Mouse (Mus musculus) CD4-positive, CD25-positive, alpha-beta regulatory T cell, adult 2 months (primary cell): ENCODE data around the gene Sla2.
"Not testable (repeated sequence)": the region's sequence is repeated elsewhere in the genome, so short reads cannot be mapped to it uniquely, and the experiment has no call there.

Experiments
- DNase-seq: peaks from one replicate; pipeline ENCODE4 v3.0.0-alpha.2; 2012; ENCODE audit warnings: low read depth, low spot score

The Sla2 gene

GRCm38 (mm10) chr2:156887017-156887416, at the start of gene Sla2:
Gene Sla2 (minus strand): TSS chr2:156887192.
- peak; percentile 84 for DNase-seq

- DNase-seq = no peak
These were observed 48.0 kb upstream of the Sla2 start for GRCm38 (mm10) chr2:156935005-156935404.

GRCm38 (mm10) chr2:156933426-156933825, 46.4 kb upstream of the Sla2 start:
- DNase-seq = no peak

GRCm38 (mm10) chr2:156931421-156931820, 44.4 kb upstream of the Sla2 start:
- DNase-seq = no peak

- no peak for DNase-seq
These were observed 43.6 kb upstream of the Sla2 start for GRCm38 (mm10) chr2:156930549-156930948.

GRCm38 (mm10) chr2:156929519-156930120, 42.6 kb upstream of the Sla2 start:
- no peak for DNase-seq

GRCm38 (mm10) chr2:156928606-156929005, 41.6 kb upstream of the Sla2 start:
- DNase-seq = no peak

GRCm38 (mm10) chr2:156927663-156928062, 40.7 kb upstream of the Sla2 start:
- no peak for DNase-seq

- DNase-seq = not testable (repeated sequence)
These were observed 38.6 kb upstream of the Sla2 start for GRCm38 (mm10) chr2:156925611-156926010.

GRCm38 (mm10) chr2:156925075-156925474, 38.1 kb upstream of the Sla2 start:
- DNase-seq = not testable (repeated sequence)

- DNase-seq = no peak
These were observed 37.4 kb upstream of the Sla2 start for GRCm38 (mm10) chr2:156924210-156924898.

GRCm38 (mm10) chr2:156923057-156923456, 36.1 kb upstream of the Sla2 start:
- DNase-seq = no peak

- DNase-seq = peak; percentile 31
These were observed 32.8 kb upstream of the Sla2 start for GRCm38 (mm10) chr2:156919796-156920195.

GRCm38 (mm10) chr2:156919191-156919590, 32.2 kb upstream of the Sla2 start:
- not testable (repeated sequence) for DNase-seq

- DNase-seq = peak; percentile 53
These were observed 31.6 kb upstream of the Sla2 start for GRCm38 (mm10) chr2:156918562-156918961.

- no peak for DNase-seq
These were observed 29.6 kb upstream of the Sla2 start for GRCm38 (mm10) chr2:156916419-156917125.

- DNase-seq = no peak
These were observed 28.6 kb upstream of the Sla2 start for GRCm38 (mm10) chr2:156915559-156915958.

GRCm38 (mm10) chr2:156913191-156913590, 26.2 kb upstream of the Sla2 start:
- DNase-seq = no peak

GRCm38 (mm10) chr2:156905931-156906330, 18.9 kb upstream of the Sla2 start:
- not testable (repeated sequence) for DNase-seq

- no peak for DNase-seq
These were observed 18.2 kb upstream of the Sla2 start for GRCm38 (mm10) chr2:156904976-156905717.

- peak; percentile 22 for DNase-seq
These were observed 16.4 kb upstream of the Sla2 start for GRCm38 (mm10) chr2:156903367-156903766.

GRCm38 (mm10) chr2:156902411-156902810, 15.4 kb upstream of the Sla2 start:
- not testable (repeated sequence) for DNase-seq
